Mouse (Mus musculus) thymus, postnatal 0 days (tissue): ENCODE data around the gene Tasp1. TPM values are rescaled to one million over a fixed set of nuclear protein-coding genes. Genes with fewer than 3 reads are reported as not detected.
A peak's percentile ranks its signal among the peaks of the same experiment; 100 is the strongest.
"Not testable (repeated sequence)": the region's sequence is repeated elsewhere in the genome, so short reads cannot be mapped to it uniquely, and the experiment has no call there.

Experiments used
- DNase-seq: peaks from one replicate; pipeline ENCODE4 v3.0.0-alpha.2; 2015; ENCODE audit warnings: low spot score
- polyA plus RNA-seq: library from polyadenylated mRNA; unstranded; fragments of >200 nt; fragmentation: Nextera tagmentation; extraction: Ambion mirVana; gene quantifications from 2 replicates; pipeline ENCODE4 v1.2.1, GENCODE M21; 2015

Gene Tasp1
- polyA plus RNA-seq, 1 experiment from 2014 or later: 56.1 TPM

- DNase-seq: no peak
Observed at GRCm38 (mm10) chr2:139891405-139892089, 175.1 kb downstream of the Tasp1 start.

GRCm38 (mm10) chr2:139884264-139884637 lies 182.4 kb downstream of the Tasp1 start:
- no peak for DNase-seq

GRCm38 (mm10) chr2:139883581-139884263 lies 182.9 kb downstream of the Tasp1 start:
- no peak for DNase-seq

- no peak for DNase-seq
Observed at GRCm38 (mm10) chr2:139878052-139878621, 188.5 kb downstream of the Tasp1 start.

DNA sequence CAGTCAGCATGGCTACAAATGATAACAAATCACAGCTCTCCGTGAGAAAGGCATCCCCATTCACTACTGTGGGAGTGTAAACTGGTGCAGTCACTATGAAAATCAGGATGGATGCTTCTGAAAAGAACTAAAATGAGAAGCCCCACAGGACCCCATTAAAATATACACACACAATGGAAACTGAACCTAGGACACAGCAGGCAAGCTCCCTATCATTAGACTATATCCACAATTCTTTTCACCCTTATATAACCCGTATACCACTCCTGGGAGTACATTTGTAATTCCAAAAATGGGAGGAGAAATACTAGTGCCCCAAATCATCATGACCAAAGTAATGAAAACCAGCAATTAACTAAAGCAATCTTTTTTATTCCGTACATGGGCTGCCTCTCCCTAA lies 190.7 kb downstream of the Tasp1 start:
- DNase-seq: no peak

- no peak for DNase-seq
Observed at GRCm38 (mm10) chr2:139874173-139874572, 192.4 kb downstream of the Tasp1 start.

- no peak for DNase-seq
Observed at GRCm38 (mm10) chr2:139873762-139874161, 192.8 kb downstream of the Tasp1 start.

- DNase-seq: not testable (repeated sequence)
Observed at GRCm38 (mm10) chr2:139869071-139869470, 197.5 kb downstream of the Tasp1 start.

- not testable (repeated sequence) for DNase-seq
Observed at GRCm38 (mm10) chr2:139863396-139863795, 203.2 kb downstream of the Tasp1 start.

DNA sequence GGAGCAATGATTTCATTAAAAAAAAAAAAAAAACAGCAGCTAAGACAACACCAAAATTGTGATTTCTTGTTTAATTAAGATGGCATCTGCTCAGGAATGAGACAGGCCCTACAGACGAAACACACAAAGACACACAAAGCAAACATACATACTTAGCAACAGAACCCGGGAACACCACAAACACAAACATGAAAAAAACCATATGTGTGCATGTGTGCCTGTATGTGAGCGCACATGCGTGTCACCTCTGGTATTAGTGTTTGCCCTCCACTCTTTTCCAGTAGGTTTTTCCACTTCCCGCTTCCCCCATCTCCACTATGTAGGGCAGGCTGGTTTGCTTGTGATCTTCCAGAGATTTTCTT lies 206.5 kb downstream of the Tasp1 start:
- no peak for DNase-seq

DNA sequence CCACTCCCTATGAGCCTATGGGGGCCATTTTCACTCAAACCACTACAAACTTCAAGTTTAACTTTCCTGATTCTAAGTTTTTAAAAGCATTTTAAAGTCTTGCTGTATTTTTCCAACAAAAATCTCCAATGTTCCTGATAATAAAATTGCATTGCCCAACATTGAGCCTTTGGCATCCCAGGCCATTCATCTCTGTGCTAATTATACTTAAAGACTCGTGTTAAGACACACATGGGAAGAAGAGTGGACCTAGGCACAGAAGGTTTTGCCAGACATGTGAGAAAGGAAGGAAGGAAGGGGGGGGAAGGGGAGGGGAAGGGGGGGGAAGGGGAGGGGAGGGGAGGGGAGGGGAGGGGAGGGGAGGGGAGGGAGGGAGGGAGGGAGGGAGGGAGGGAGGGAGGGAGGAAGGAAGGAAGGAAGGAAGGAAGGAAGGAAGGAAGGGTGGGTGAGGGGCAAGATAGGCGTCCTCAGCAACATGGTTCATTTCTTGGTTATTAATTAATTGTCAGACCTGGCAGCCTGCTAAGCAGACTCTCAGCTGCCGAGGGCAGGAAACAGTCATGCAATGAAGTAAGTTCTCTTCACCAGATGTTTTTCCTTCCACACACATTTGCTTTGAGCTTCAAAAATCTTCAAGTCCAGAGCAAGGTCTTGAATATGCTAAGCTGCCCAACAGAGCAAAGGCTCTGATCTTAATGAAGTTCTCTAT lies 207.0 kb downstream of the Tasp1 start:
- DNase-seq: no peak

DNA sequence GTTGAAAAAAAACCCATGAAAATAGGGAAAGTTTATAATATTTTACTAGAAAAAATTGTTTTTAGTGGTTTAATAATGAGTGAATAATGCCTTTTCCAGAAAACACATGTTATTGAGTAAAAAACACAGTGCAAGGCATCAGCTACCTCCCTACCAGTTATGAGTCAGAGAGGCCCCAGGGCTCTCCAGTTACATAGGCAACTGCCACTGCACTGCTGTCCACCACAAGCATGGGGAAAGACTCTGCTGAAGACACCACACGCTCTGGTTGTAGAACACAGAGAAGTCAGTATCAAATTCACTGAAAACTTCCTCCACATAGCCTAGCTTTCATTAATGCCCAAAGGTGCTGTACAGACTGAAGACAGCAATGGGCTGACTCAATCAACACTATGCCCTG lies 217.0 kb downstream of the Tasp1 start:
- no peak for DNase-seq

GRCm38 (mm10) chr2:139841359-139841758 lies 225.2 kb downstream of the Tasp1 start:
- peak; percentile 7 for DNase-seq

- no peak for DNase-seq
Observed at GRCm38 (mm10) chr2:139840941-139841340, 225.7 kb downstream of the Tasp1 start.

DNA sequence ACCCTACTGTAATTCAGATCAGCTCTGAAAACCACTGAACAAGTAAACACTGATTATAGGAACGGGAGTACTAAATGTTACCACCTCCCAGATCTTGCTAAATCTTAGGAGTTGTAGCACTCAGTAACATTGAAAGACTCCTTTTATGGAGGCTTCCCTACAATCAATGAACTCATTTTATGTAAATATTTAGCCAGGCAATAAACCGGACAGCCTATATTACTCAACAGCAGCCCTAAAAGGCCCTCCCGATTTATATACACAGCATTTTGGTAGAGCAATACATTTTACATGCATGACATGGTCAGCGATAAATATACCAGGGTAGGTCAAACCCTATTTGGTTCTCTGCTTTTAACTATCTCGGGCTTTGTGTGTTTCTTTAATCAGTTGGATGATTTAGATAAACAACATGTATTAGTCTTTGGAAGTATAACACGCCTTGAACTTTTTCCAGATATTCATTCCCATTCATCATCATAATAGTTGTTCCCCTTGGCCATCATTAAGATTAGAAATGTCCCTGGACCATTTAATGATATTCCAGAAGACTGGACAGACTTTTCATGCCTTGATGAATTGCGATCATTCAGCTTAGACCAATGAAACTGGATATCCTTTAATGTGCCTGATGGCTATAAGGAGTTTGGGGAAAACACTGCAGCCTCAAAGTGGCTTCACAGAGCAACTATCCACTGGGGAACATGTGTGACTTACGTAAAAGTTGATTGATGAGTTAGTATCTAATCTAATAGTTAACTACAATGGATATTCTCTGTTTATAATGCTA lies 244.8 kb downstream of the Tasp1 start:
- no peak for DNase-seq

DNA sequence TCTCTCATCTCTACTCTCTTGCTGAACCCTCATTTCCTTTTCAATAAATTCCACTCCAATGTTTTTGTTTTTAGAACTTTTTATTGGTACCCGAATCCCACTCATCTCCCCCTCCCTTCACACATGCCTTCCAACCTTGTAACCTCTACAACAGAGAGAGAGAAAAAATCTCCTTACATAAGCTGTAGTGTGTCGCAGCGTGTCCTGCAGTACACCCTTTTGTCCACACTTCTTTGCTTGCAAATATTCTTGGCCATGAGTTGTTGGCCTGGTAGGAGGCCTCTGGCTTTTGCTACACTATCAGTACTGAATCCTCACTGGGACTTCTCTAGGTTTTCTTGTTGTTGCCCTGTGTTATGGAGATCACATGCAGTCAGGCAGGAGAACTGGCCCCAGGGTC lies 249.3 kb downstream of the Tasp1 start:
- no peak for DNase-seq

DNA sequence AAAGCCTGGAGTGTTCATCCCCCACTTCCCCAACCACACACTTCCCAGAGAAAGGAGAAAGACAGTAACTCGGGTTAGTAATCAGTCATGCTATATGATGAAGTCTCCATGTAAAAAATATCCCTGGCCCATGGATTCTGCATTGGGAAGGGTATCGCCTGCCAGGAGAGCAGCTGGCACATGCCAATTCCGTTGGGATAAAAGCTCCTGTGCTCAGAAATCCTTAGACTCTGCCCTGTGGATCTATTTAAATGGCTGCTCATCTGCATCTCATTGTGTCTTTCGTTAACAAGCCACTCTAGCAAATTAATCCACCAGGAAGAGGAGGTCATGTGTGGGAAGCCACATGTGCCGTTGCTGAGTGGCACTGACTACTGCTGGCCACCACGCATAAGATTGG lies 258.7 kb downstream of the Tasp1 start:
- DNase-seq: no peak

DNA sequence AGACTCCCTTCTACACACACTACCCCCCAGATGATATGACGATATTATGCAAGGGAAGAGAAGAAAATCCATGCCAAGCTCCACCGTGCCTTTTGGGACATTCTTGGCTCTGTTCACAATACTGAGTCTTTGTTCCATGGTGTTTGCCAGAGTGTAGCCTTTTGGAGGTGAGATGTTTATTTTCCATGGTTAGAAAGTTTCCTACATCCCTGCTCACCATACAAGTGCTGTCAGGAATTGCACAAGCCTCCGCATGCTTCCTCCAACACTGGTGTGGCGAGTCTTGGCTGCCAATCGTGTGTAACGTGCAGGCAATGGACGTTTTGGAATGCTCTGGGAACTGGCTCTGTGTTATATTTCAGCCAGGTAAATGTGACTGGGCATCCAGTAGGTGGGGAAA lies 262.6 kb downstream of the Tasp1 start:
- DNase-seq: no peak

GRCm38 (mm10) chr2:139792345-139793120 lies 274.1 kb downstream of the Tasp1 start:
- DNase-seq: no peak

DNA sequence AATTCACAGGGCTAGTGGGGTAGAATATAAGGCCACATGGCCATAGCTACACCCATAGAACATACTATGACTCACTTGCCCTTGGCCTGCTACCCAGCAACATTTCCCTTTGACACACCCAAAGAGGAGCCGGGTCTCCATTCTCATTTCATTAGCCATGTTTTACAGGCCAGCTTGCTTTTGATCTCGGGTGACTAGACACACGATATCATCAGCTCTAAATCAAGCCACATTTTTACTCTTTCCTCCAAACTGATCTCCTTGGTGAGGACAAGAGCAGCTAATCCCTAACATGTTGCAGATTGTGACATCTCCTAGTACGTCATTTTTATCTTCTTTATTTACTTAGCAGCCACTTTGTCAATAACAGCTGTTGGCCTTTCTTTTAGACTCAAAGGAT lies 277.9 kb downstream of the Tasp1 start:
- DNase-seq: no peak

GRCm38 (mm10) chr2:139784946-139785345 lies 281.7 kb downstream of the Tasp1 start:
- no peak for DNase-seq
